Mouse (Mus musculus): Measurements from ENCODE around the gene Cort.

GRCm38 (mm10) chr4:149164150-149164549, 37.6 kb upstream of the Cort start:
- TF ChIP-seq CTCF (IDR thresholded peaks at IDR 0.05; ENCODE audit: low read depth), result peak; percentile 25
- TF ChIP-seq EP300 (IDR thresholded peaks at IDR 0.05; ENCODE audit: low read depth), result no peak
